Mouse (Mus musculus): ENCODE results near the gene Catspere2. TPM values are rescaled to one million over a fixed set of nuclear protein-coding genes. Genes with fewer than 3 reads are reported as not detected.
"Not testable (repeated sequence)": the region's sequence is repeated elsewhere in the genome, so short reads cannot be mapped to it uniquely, and the experiment has no call there.

Gene Catspere2
- polyA plus RNA-seq, 1 experiment: not detected

DNA sequence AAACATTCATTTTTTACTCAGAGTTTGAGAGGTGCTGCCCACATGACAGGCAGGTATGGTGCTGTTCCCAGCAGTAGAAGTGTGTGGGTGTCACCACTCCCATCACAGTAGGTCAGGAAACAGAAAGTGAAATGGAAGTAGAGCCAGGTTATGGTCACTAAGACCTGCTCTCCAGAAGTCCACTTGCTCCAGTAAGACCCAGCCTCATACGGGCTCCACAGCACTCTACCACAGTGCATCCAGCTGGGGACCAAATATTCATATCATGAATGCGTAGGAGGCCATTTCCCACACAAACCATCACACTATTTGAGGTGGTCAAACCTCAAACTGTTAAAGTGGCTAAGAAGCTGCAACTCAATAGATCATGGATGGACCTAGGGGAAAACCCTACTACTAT lies 199.0 kb downstream of the Catspere2 start:
- no peak for TF ChIP-seq GATA1 (IDR thresholded peaks at IDR 0.05; ENCODE audit: borderline replicate concordance, low read length)
- no peak for TF ChIP-seq FLI1 (IDR thresholded peaks at IDR 0.05; ENCODE audit: low read length)
- Histone ChIP-seq H3K4me3 (replicated peaks) (no peak overlapping the region), H3K4me1 (peaks cover 4% of the 10 kb centered on the region; the same call in 1 of the 2 replicates), H3K9me3 (no peaks in the 10 kb centered on the region), H3K36me3 (replicated peaks; ENCODE audit: low read length) (no peaks in the 10 kb centered on the region), H3K27me3 (replicated peaks) (no peaks in the 10 kb centered on the region)

DNA sequence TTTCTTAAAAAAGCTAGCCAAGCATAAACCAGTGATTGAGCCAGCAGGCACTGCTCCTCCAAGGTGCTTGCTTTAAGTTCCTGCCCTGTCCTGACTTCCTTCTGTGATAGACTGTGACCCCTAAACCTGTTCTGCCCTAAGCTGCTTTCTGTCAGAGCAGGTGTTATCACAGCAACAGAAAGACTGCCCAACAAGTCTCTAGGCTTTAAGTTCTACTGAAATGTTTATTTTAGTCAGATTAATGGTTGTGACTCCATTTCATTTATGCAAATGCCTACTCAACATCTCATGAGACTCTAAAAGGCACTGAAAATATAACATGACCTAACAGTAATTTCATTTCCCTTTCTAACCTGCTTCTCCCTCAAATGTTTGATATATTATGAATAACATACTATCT lies 202.4 kb downstream of the Catspere2 start:
- no peaks in the 10 kb centered on the region for H3K27me3 ChIP-seq (replicated peaks)
- H3K4me3 ChIP-seq (replicated peaks): no peak overlapping the region
- peaks cover 17% of the 10 kb centered on the region for H3K4me1 ChIP-seq
- H3K36me3 ChIP-seq (replicated peaks; ENCODE audit: low read length): no peaks in the 10 kb centered on the region
- TF ChIP-seq GATA1 (IDR thresholded peaks at IDR 0.05; ENCODE audit: borderline replicate concordance, low read length) (no peak), FLI1 (IDR thresholded peaks at IDR 0.05; ENCODE audit: low read length) (no peak)
- no peaks in the 10 kb centered on the region for H3K9me3 ChIP-seq

DNA sequence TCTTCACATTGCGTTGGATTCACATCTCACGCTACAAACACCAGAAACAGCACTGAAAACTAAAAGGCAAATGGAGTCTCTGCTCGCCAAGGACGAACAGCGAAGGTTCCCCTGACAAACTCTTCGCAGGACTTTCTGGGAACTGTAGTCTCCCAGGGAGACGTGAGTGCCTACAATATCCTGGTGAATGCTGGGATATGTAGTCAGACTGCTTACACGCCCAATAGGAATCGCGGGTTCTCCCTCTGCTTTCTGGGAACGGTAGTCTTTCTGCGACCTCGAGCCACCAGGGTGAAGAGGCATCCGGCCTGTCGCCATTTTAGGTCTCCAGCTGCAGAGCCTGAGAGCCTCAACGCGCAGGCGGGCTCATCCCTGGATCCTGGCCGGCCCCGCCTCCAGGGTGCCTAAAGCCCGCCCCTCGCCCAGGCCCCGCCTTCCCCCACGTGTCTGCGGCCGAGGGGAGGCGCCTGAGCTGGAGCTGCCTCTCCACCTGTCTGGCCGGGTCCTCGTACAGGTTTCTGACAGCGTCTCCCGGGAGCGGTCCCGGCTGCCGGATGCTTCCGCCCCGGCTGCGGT lies 204.1 kb downstream of the Catspere2 start, which contains the start of gene Desi2:
Gene Desi2 (plus strand): TSS at position 202 of the 576 bp plus-strand sequence.
- H3K9me3 ChIP-seq; H3K27me3 ChIP-seq (replicated peaks); H3K36me3 ChIP-seq (replicated peaks; ENCODE audit: low read length): not testable (repeated sequence)
- H3K4me1 ChIP-seq: peaks cover 24% of the 10 kb centered on the region
- H3K4me3 ChIP-seq (replicated peaks): peak within 1 kb of the TSS; percentile 90

DNA sequence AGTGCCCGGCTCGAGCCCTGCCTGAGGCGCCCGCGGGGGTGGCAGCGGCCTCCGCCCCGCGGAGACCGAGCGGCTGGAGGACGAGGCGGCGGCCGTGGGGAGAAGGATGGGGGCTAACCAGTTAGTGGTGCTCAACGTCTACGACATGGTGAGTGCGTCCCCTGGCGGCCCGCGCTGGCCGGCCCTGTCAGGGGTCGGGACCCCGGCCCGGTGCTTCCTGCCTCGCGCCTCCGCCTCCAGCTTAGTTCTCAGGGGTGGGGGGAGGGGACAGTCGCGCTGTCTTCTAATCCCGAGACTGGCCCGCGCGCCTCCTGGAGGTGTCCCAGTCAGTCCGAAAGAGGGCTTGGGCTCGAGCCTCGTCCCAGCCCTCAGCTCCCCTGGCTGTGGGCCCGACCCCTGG lies 204.6 kb downstream of the Catspere2 start:
- not testable (repeated sequence) for H3K27me3 ChIP-seq (replicated peaks); H3K36me3 ChIP-seq (replicated peaks; ENCODE audit: low read length); H3K9me3 ChIP-seq
- H3K4me3 ChIP-seq (replicated peaks): peak overlapping the region; percentile 90
- H3K4me1 ChIP-seq: peaks cover 24% of the 10 kb centered on the region

DNA sequence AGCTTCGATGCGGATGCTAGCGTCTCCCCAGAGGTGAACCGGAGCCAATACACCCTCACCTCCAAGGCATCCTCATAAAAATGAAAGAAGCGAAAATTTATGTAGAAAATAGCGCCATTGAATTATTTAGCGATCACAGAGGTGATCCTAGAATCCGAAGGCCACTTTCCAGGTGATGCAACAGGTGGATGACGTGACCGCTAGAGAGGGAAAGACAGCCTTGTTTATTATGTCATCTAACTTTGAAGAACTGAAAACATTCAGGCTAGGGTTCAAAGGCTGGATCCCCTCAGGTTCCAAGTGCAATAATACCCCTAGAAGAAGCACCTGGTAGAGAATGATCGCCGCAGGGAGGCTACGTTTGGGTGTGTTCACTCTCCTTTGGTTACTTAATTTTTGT lies 205.2 kb downstream of the Catspere2 start:
- Histone ChIP-seq H3K36me3 (replicated peaks; ENCODE audit: low read length) (peaks cover 7% of the 10 kb centered on the region), H3K27me3 (replicated peaks) (no peaks in the 10 kb centered on the region), H3K4me1 (peaks cover 24% of the 10 kb centered on the region), H3K4me3 (replicated peaks) (peak overlapping the region; percentile 87), H3K9me3 (no peaks in the 10 kb centered on the region)
- no peak for TF ChIP-seq FLI1 (IDR thresholded peaks at IDR 0.05; ENCODE audit: low read length)

DNA sequence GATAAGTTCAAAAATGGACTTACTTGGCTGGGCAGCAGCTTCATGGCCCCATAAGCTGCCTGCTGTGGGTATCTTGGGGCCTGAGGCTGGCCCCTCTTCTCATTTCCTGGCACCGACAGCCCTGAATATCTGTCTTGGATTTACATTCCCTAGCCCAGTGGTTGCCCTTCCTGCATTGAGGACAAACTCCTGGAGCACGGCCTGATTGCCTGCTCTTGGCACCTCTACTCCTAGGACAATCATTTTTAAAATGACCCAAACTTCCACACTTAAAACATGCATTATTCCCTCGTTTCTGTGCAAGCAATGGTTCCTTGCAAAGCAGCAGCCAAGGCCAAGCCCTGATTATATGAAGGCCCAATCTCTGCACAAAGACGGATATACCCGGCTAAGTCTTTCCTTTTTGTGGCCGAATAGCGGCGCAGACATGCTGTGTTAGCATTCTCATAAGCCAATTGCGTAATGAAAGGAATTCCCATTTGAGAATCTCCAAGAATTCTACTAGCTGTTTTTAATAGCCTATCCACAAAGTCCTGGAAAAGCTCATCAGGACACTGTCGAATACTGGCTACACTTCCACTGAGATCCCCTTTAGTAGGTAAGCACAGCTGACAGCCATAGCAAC lies 222.6 kb downstream of the Catspere2 start:
- H3K9me3 ChIP-seq: peaks cover 7% of the 10 kb centered on the region; the same call in 1 of the 2 replicates
- no peak for TF ChIP-seq GATA1 (IDR thresholded peaks at IDR 0.05; ENCODE audit: borderline replicate concordance, low read length)
- TF ChIP-seq FLI1 (IDR thresholded peaks at IDR 0.05; ENCODE audit: low read length): no peak

DNA sequence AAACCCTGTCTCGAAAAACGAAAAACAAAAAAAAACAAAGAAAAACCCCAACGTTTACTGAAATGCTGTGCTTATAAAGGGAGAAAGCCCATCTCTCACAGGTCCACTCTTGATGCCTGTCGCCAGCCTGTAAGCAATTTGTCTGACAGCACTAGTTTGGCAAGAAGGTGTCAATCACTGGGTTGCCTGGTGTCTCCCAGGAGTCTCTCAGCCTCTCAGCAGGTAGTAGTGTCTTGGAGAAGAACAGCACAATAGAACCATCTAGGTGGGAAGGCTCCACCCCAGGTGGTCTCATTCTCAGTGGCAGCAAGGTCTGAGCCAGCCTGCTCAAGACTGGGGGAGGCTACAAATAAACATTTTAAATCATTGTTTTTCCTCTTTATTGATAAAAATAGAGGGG lies 224.6 kb downstream of the Catspere2 start:
- H3K36me3 ChIP-seq (replicated peaks; ENCODE audit: low read length); H3K4me3 ChIP-seq (replicated peaks); H3K9me3 ChIP-seq; H3K27me3 ChIP-seq (replicated peaks): not testable (repeated sequence)
- H3K4me1 ChIP-seq: peaks cover 14% of the 10 kb centered on the region

More for the DNA sequence above, 222.6 kb downstream of the Catspere2 start:
- Histone ChIP-seq H3K27me3 (replicated peaks) (no peaks in the 10 kb centered on the region), H3K36me3 (replicated peaks; ENCODE audit: low read length) (peaks cover 20% of the 10 kb centered on the region), H3K4me1 (peaks cover 14% of the 10 kb centered on the region), H3K4me3 (replicated peaks) (no peak overlapping the region)

DNA sequence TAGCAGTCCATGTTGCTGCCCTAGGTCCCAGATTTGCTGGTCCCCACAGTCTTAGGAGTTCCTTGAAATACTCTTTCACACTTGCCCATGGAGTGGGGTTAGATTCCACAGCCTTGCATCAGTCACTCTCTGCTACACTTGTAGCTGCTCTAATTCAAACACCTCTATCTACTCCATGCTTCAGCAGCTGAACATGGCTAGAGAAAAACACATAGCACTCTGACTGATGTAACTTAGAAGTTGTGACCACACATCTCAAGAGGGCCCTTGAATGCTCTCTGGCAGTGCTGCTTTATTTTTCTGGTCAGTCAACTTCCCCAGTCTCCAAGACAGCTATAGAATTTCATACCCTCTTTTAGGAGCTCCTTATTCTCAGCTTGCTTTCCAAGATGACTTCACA lies 226.7 kb downstream of the Catspere2 start:
- Histone ChIP-seq H3K4me1 (peaks cover 13% of the 10 kb centered on the region), H3K36me3 (replicated peaks; ENCODE audit: low read length) (peaks cover 9% of the 10 kb centered on the region), H3K4me3 (replicated peaks) (no peak overlapping the region), H3K27me3 (replicated peaks) (no peaks in the 10 kb centered on the region), H3K9me3 (no peaks in the 10 kb centered on the region)
- TF ChIP-seq GATA1 (IDR thresholded peaks at IDR 0.05; ENCODE audit: borderline replicate concordance, low read length) (no peak), FLI1 (IDR thresholded peaks at IDR 0.05; ENCODE audit: low read length) (no peak)

DNA sequence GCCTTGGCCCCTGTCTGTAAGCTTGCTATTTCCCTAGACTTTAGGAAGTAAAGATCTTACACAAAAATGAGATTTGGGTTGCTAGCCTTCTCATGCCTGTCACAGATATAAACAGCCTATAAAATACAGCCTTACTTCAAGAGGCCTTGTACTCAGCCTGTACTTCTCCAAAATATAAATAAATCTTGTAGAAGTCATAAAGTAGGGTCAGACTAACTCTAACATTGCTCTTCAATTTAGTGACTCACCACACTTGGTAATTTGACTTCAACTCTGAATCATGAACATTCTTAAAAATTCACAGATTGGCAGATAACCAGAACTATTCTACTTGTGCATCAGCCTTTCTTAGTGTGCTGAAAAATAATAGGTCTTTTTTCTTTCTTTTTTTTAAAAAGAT lies 233.9 kb downstream of the Catspere2 start:
- H3K36me3 ChIP-seq (replicated peaks; ENCODE audit: low read length): peaks cover 8% of the 10 kb centered on the region
- peaks cover 10% of the 10 kb centered on the region; the same call in 1 of the 2 replicates for H3K4me1 ChIP-seq
- no peak overlapping the region for H3K4me3 ChIP-seq (replicated peaks)
- no peak for TF ChIP-seq GATA1 (IDR thresholded peaks at IDR 0.05; ENCODE audit: borderline replicate concordance, low read length)
- TF ChIP-seq FLI1 (IDR thresholded peaks at IDR 0.05; ENCODE audit: low read length): no peak
- no peaks in the 10 kb centered on the region for H3K9me3 ChIP-seq
- no peaks in the 10 kb centered on the region for H3K27me3 ChIP-seq (replicated peaks)

DNA sequence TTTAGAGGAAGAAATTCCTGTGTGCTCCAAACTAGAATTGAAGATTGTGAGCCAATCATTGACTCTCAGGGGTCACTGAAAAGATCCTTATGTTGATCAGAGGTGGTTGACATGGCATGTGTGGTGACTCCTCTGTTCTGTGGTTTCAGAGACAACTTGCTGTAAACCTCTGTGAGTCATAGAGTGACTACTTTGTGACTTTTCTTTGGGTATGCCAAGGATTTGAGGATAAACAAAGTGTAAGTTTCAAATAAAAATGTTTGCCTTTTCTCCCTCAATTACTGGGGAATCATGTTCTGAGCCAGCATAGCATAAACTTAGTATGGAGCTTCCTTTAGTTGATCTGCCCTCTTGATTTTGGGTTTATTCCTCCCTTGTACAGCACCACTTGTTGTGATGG lies 235.1 kb downstream of the Catspere2 start:
- peaks cover 15% of the 10 kb centered on the region for H3K36me3 ChIP-seq (replicated peaks; ENCODE audit: low read length)
- H3K9me3 ChIP-seq: peaks cover 5% of the 10 kb centered on the region
- TF ChIP-seq GATA1 (IDR thresholded peaks at IDR 0.05; ENCODE audit: borderline replicate concordance, low read length) (no peak), FLI1 (IDR thresholded peaks at IDR 0.05; ENCODE audit: low read length) (no peak)
- H3K27me3 ChIP-seq (replicated peaks): no peaks in the 10 kb centered on the region
- peaks cover 10% of the 10 kb centered on the region; the same call in 1 of the 2 replicates for H3K4me1 ChIP-seq
- H3K4me3 ChIP-seq (replicated peaks): no peak overlapping the region
